Comparison of ENCODE assay signal across 18 mouse cellular contexts in genomic region chr13:97356923-97357807, GRCm38 (mm10).
DNase-seq lines count a peak whose midpoint lies in the region; ATAC-seq and TF ChIP-seq lines count a peak whose summit lies in the region.
"Had no signal": no experiment of that assay in that cellular context is flagged by ENCODE, and none has a peak within 500 bp of the region (broad histone marks: within the 10 kb centered on the region; RNA-seq: fewer than 3 reads in every experiment).

No protein-coding gene starts in this region.

- no peak overlapping the region for H3K27ac ChIP-seq in kidney, embryonic 15.5 days
- H3K27ac ChIP-seq in stomach, postnatal 0 days (replicated peaks): no peak overlapping the region
- no peak overlapping the region for H3K27ac ChIP-seq in heart, adult 2 months
- H3K27ac ChIP-seq: layer of hippocampus, adult 2 months; left cerebral cortex, adult 2 months; liver, embryonic 12.5 days; midbrain, embryonic 12.5 days had no signal

- no peak overlapping the region for H3K4me3 ChIP-seq in kidney, embryonic 15.5 days (replicated peaks)
- no peak overlapping the region for H3K4me3 ChIP-seq in stomach, postnatal 0 days (ENCODE audit: low read depth, low read length)
- no peak overlapping the region for H3K4me3 ChIP-seq in heart, adult 2 months
- H3K4me3 ChIP-seq: erythroblast, embryonic 14.5 days; layer of hippocampus, adult 2 months; left cerebral cortex, adult 2 months; liver, embryonic 12.5 days; midbrain, embryonic 12.5 days had no signal

- no peaks in the 10 kb centered on the region for H3K9me3 ChIP-seq in kidney, embryonic 15.5 days (replicated peaks)
- no peaks in the 10 kb centered on the region for H3K9me3 ChIP-seq in stomach, postnatal 0 days (ENCODE audit: control insufficient read depth, low read length)
- H3K9me3 ChIP-seq: liver, embryonic 12.5 days; midbrain, embryonic 12.5 days had no signal

- peaks cover 11% of the 10 kb centered on the region; the same call in 1 of the 2 replicates for H3K4me1 ChIP-seq in kidney, embryonic 15.5 days
- no peaks in the 10 kb centered on the region for H3K4me1 ChIP-seq in stomach, postnatal 0 days (replicated peaks; ENCODE audit: control insufficient read depth, insufficient read depth)
- H3K4me1 ChIP-seq in heart, adult 2 months (ENCODE audit: control insufficient read depth, insufficient read depth, low read length): no peaks in the 10 kb centered on the region
- H3K4me1 ChIP-seq: liver, embryonic 12.5 days; midbrain, embryonic 12.5 days had no signal

- TF ChIP-seq POLR2A in brain, embryonic 14.5 days (IDR thresholded peaks at IDR 0.05; ENCODE audit: borderline replicate concordance, extremely low read depth, insufficient read depth, insufficient read length, poor library complexity, severe bottlenecking): no peak
- no peak for TF ChIP-seq POLR2A in heart, adult 2 months (IDR thresholded peaks at IDR 0.05; ENCODE audit: insufficient read depth, low read depth, low read length)

- no peak overlapping the region for H3K4me2 ChIP-seq in kidney, embryonic 15.5 days
- no peak overlapping the region for H3K4me2 ChIP-seq in stomach, postnatal 0 days (replicated peaks; ENCODE audit: low read depth)
- H3K4me2 ChIP-seq: heart, embryonic 11.5 days; liver, embryonic 12.5 days; lung, embryonic 14.5 days; midbrain, embryonic 12.5 days had no signal

- ATAC-seq in kidney, embryonic 15.5 days (replicated peaks; ENCODE audit: low FRiP score): 0 out of 2 replicates have a peak, but pooled peaks have one; percentile 29
- ATAC-seq in stomach, postnatal 0 days (ENCODE audit: low FRiP score, low TSS enrichment): peak; percentile 30; the same call in 1 of the 2 replicates
- ATAC-seq: liver, embryonic 12.5 days had no signal

- no peaks in the 10 kb centered on the region for H3K79me2 ChIP-seq in heart, adult 2 months (replicated peaks; ENCODE audit: control insufficient read depth, insufficient read depth, low read length)

- no peaks in the 10 kb centered on the region for H3K36me3 ChIP-seq in kidney, embryonic 15.5 days
- H3K36me3 ChIP-seq in stomach, postnatal 0 days (ENCODE audit: control insufficient read depth, insufficient read depth, low read length): no peaks in the 10 kb centered on the region
- H3K36me3 ChIP-seq in heart, adult 2 months (ENCODE audit: control insufficient read depth, insufficient read depth, low read length): no peaks in the 10 kb centered on the region
- H3K36me3 ChIP-seq: liver, embryonic 12.5 days; midbrain, embryonic 12.5 days had no signal

- no peak for TF ChIP-seq EP300 in stomach, postnatal 0 days (optimal IDR thresholded peaks at IDR 0.05)
- no peak for TF ChIP-seq EP300 in heart, adult 2 months (IDR thresholded peaks at IDR 0.05; ENCODE audit: insufficient read depth, low read depth, low read length)

- H3K9ac ChIP-seq in kidney, embryonic 15.5 days: no peak overlapping the region
- no peak overlapping the region for H3K9ac ChIP-seq in stomach, postnatal 0 days (ENCODE audit: low read length)
- H3K9ac ChIP-seq in heart, adult 2 months (ENCODE audit: low read depth, low read length): no peak overlapping the region
- H3K9ac ChIP-seq: liver, embryonic 12.5 days; lung, embryonic 14.5 days; midbrain, embryonic 12.5 days had no signal

- WGBS in kidney, embryonic 15.5 days: 56% methylated on average over 13 of the region's 13 CpGs
- 31% methylated on average over 13 of the region's 13 CpGs for WGBS in stomach, postnatal 0 days
- WGBS in heart, adult 2 months: 55% methylated on average over 13 of the region's 13 CpGs

- TF ChIP-seq CTCF in brain, embryonic 14.5 days (IDR thresholded peaks at IDR 0.05; ENCODE audit: borderline replicate concordance, extremely low read depth, insufficient read depth, insufficient read length): no peak
- no peak for TF ChIP-seq CTCF in stomach, postnatal 0 days (IDR thresholded peaks at IDR 0.05; ENCODE audit: low read depth)
- no peak for TF ChIP-seq CTCF in heart, adult 2 months (IDR thresholded peaks at IDR 0.05)

- intact Hi-C loops in heart, adult 2 months (cut with DNase I): no loop called here

- peak; percentile 9 for DNase-seq in adrenal gland, postnatal 14 days
- DNase-seq in adrenal gland, postnatal 4 days (ENCODE audit: low spot score in 2 of 2): no peak
- no peak for DNase-seq in kidney, postnatal 10 days
- DNase-seq in brain, embryonic 14.5 days (ENCODE audit: low read depth): peak; percentile 41
- no peak for DNase-seq in stomach, postnatal 0 days (ENCODE audit: low spot score)
- DNase-seq in gastrocnemius, adult 8-10 months (ENCODE audit: low spot score in 2 of 2): no peak
- DNase-seq in heart, adult 2 months: no peak
- DNase-seq: cerebellum, adult 11 months; cerebellum, postnatal 14 days; gastrocnemius, postnatal 25 days; lung, embryonic 14.5 days had no signal

- peaks cover 8% of the 10 kb centered on the region; the same call in 1 of the 2 replicates for H3K27me3 ChIP-seq in kidney, embryonic 15.5 days
- no peaks in the 10 kb centered on the region for H3K27me3 ChIP-seq in stomach, postnatal 0 days (ENCODE audit: control insufficient read depth, insufficient read depth, low read length)
- H3K27me3 ChIP-seq in heart, adult 2 months (ENCODE audit: control insufficient read depth, insufficient read depth, low read length): no peaks in the 10 kb centered on the region
- H3K27me3 ChIP-seq: liver, embryonic 12.5 days; midbrain, embryonic 12.5 days had no signal

Comparison
In these comparisons a context has a peak if more than half of its experiments do, and no peak if none do; other contexts are left out.
1. DNase-seq: peak in adrenal gland, postnatal 14 days (single experiment) and brain, embryonic 14.5 days (single experiment); none in adrenal gland, postnatal 4 days (0 of 2), kidney, postnatal 10 days (single experiment), stomach, postnatal 0 days (single experiment), gastrocnemius, adult 8-10 months (0 of 2) and heart, adult 2 months (0 of 2).